22 mouse cellular contexts compared by ENCODE assay signal in the genomic region with DNA sequence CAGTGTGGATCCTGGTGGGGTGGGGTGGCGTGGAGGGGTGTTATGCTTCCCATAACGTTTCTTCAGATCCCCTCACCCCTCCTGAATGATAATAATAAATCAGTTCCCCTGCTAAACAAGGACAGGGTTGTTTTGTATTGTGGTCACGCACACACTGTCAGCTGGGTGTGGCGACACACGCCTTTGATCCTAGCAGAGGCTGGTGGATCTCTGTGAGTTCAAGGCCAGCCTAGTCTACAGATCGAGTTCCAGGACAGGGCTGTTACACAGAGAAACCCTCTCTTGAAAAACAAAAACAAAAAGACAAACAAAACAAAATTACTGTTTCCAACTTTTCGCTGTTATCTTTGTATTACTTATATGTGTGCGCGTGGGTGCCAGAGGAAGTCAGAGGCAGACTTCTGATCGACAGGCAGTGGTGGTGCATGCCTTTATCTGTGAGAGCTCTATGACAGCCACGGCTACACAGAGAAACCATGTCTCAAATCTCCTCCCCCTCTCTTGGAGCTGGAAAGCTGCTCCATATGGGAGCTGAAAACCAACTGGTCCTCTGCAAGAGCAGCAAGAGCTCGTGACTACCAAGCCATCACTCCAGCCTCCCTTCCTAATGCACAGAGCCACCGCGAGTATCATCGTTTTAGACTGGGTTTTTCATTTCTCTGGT. TPM values are rescaled to one million over a fixed set of nuclear protein-coding genes. Genes with fewer than 3 reads are reported as not detected.
DNase-seq lines count a peak whose midpoint lies in the region; ATAC-seq and TF ChIP-seq lines count a peak whose summit lies in the region.
"Had no signal": no experiment of that assay in that cellular context is flagged by ENCODE, and none has a peak within 500 bp of the region (broad histone marks: within the 10 kb centered on the region; RNA-seq: fewer than 3 reads in every experiment).

No protein-coding gene starts in this region.

- no peaks in the 10 kb centered on the region for H3K27me3 ChIP-seq in forebrain, postnatal 0 days (ENCODE audit: insufficient read depth, low read length)
- H3K27me3 ChIP-seq in forebrain, embryonic 12.5 days: no peaks in the 10 kb centered on the region
- H3K27me3 ChIP-seq in MEL (ENCODE audit: control insufficient read depth in 1 of 2, insufficient read depth in 2 of 2, low read length in 2 of 2): no peaks in the 10 kb centered on the region
- no peaks in the 10 kb centered on the region for H3K27me3 ChIP-seq in intestine, postnatal 0 days (replicated peaks; ENCODE audit: control insufficient read depth, insufficient read depth, low read length)
- H3K27me3 ChIP-seq: heart, embryonic 12.5 days; hindbrain, embryonic 13.5 days had no signal

- no peak for TF ChIP-seq CTCF in forebrain, postnatal 0 days (IDR thresholded peaks at IDR 0.05; ENCODE audit: low read depth)
- no peak for TF ChIP-seq CTCF in left cerebral cortex, adult 2 months (IDR thresholded peaks at IDR 0.05)
- no peak for TF ChIP-seq CTCF in MEL (IDR thresholded peaks at IDR 0.05 in 2 of 3, conservative IDR thresholded peaks at IDR 0.05 in 1 of 3; ENCODE audit: control insufficient read depth in 1 of 3, insufficient read depth in 1 of 3, low read depth in 2 of 3, low read length in 3 of 3, poor library complexity in 1 of 3, severe bottlenecking in 1 of 3)
- no peak for TF ChIP-seq CTCF in intestine, postnatal 0 days (IDR thresholded peaks at IDR 0.05; ENCODE audit: low read depth)

- DNase-seq in forebrain, postnatal 0 days: no peak
- DNase-seq in left cerebral cortex, adult 2 months (ENCODE audit: extremely low spot score in 1 of 2, low spot score in 2 of 2): peak in 1 of 2 experiments; percentile 48
- DNase-seq in left cerebral cortex, postnatal 4 days: no peak
- DNase-seq in MEL (ENCODE audit: low read depth, low spot score): peak; percentile 76
- DNase-seq in layer of hippocampus, adult 8-10 months (ENCODE audit: low spot score in 2 of 2): peak; percentile 67 to 72
- no peak for DNase-seq in thymus, postnatal 25 days
- DNase-seq: adrenal gland, postnatal 25 days; cerebellum, adult 18-20 months; cerebellum, postnatal 36 days; heart, postnatal 14 days; kidney, adult 8-10 months; kidney, postnatal 14 days; lung, adult 18-20 months; retina, postnatal 1 day; thymus, postnatal 36 days had no signal

- H3K9ac ChIP-seq in forebrain, postnatal 0 days: no peak overlapping the region
- H3K9ac ChIP-seq in forebrain, embryonic 12.5 days: no peak overlapping the region
- H3K9ac ChIP-seq in MEL (ENCODE audit: control insufficient read depth, low read depth, low read length, poor library complexity, severe bottlenecking): peak overlapping the region; percentile 15; the same call in 1 of the 2 replicates
- no peak overlapping the region for H3K9ac ChIP-seq in intestine, postnatal 0 days (ENCODE audit: low read depth, low read length)
- H3K9ac ChIP-seq: heart, embryonic 12.5 days; hindbrain, embryonic 13.5 days had no signal

- no peaks in the 10 kb centered on the region for H3K9me3 ChIP-seq in forebrain, postnatal 0 days (ENCODE audit: low read length)
- no peaks in the 10 kb centered on the region for H3K9me3 ChIP-seq in forebrain, embryonic 12.5 days
- no peaks in the 10 kb centered on the region for H3K9me3 ChIP-seq in MEL (replicated peaks; ENCODE audit: insufficient read depth, low read length)
- H3K9me3 ChIP-seq in intestine, postnatal 0 days (ENCODE audit: control insufficient read depth): no peaks in the 10 kb centered on the region
- H3K9me3 ChIP-seq: forebrain, embryonic 10.5 days; heart, embryonic 12.5 days; hindbrain, embryonic 13.5 days; limb, embryonic 10.5 days had no signal

- no peak for TF ChIP-seq RAD21 in MEL (IDR thresholded peaks at IDR 0.05; ENCODE audit: low read depth, low read length)

- peaks cover 7% of the 10 kb centered on the region; the same call in 1 of the 2 replicates for H3K4me1 ChIP-seq in forebrain, postnatal 0 days (ENCODE audit: insufficient read depth)
- 0 out of 2 replicates have a peak, but pooled peaks cover 6% of the 10 kb centered on the region for H3K4me1 ChIP-seq in forebrain, embryonic 12.5 days
- H3K4me1 ChIP-seq in MEL (ENCODE audit: control insufficient read depth in 1 of 2, insufficient read depth in 2 of 2, low read length in 2 of 2): peaks cover 11 to 49% of the 10 kb centered on the region in 2 experiments
- H3K4me1 ChIP-seq in intestine, postnatal 0 days (replicated peaks; ENCODE audit: control insufficient read depth, insufficient read depth, low read length): no peaks in the 10 kb centered on the region

- TF ChIP-seq EP300 in MEL (IDR thresholded peaks at IDR 0.05; ENCODE audit: low read depth in 1 of 2, low read length in 2 of 2): peak in 1 of 2 experiments; percentile 64; a peak in 3 of 4 replicates

- H3K79me2 ChIP-seq in MEL (ENCODE audit: control insufficient read depth, insufficient read depth, low read length, poor library complexity): peaks cover 21% of the 10 kb centered on the region; the same call in 1 of the 2 replicates

- intact Hi-C loops in left cerebral cortex, adult 2 months (cut with DNase I): no loop called here
- intact Hi-C loops in left cerebral cortex, postnatal 4 days (cut with DNase I): no loop called here

- peaks cover 43% of the 10 kb centered on the region for H3K36me3 ChIP-seq in forebrain, postnatal 0 days (ENCODE audit: insufficient read depth)
- peaks cover 42% of the 10 kb centered on the region for H3K36me3 ChIP-seq in forebrain, embryonic 12.5 days (replicated peaks)
- H3K36me3 ChIP-seq in MEL (ENCODE audit: control insufficient read depth in 1 of 2, insufficient read depth in 2 of 2, low read length in 2 of 2): peaks cover 6 to 48% of the 10 kb centered on the region in 2 experiments
- peaks cover 21% of the 10 kb centered on the region for H3K36me3 ChIP-seq in intestine, postnatal 0 days (ENCODE audit: control insufficient read depth, insufficient read depth)

- no peak for TF ChIP-seq POLR2A in MEL (IDR thresholded peaks at IDR 0.05; ENCODE audit: control insufficient read depth in 1 of 2, insufficient read depth in 1 of 2, low read depth in 1 of 2, low read length in 2 of 2, poor library complexity in 1 of 2)

- 82% methylated on average over 15 of the region's 15 CpGs for WGBS in forebrain, postnatal 0 days
- 86% methylated on average over 15 of the region's 15 CpGs for WGBS in forebrain, embryonic 12.5 days
- 81% methylated on average over 15 of the region's 15 CpGs for WGBS in intestine, postnatal 0 days

- H3K4me3 ChIP-seq in forebrain, postnatal 0 days (ENCODE audit: low read depth, low read length): no peak overlapping the region
- H3K4me3 ChIP-seq in forebrain, embryonic 12.5 days (replicated peaks): no peak overlapping the region
- H3K4me3 ChIP-seq in left cerebral cortex, adult 2 months: no peak overlapping the region
- no peak overlapping the region for H3K4me3 ChIP-seq in MEL (ENCODE audit: control insufficient read depth in 1 of 2, insufficient read depth in 1 of 2, low read depth in 2 of 2, low read length in 2 of 2)
- H3K4me3 ChIP-seq in intestine, postnatal 0 days (ENCODE audit: low read depth, low read length): no peak overlapping the region
- H3K4me3 ChIP-seq: forebrain, embryonic 10.5 days; heart, embryonic 12.5 days; hindbrain, embryonic 13.5 days; limb, embryonic 10.5 days had no signal

- peak; percentile 12; the same call in 1 of the 2 replicates for ATAC-seq in forebrain, postnatal 0 days
- ATAC-seq in forebrain, embryonic 12.5 days (ENCODE audit: low FRiP score): no peak
- no peak for ATAC-seq in intestine, postnatal 0 days
- ATAC-seq: inflammation-experienced regulatory T-cells, adult 6 months had no signal

- H3K27ac ChIP-seq in forebrain, postnatal 0 days (ENCODE audit: low read depth, low read length): no peak overlapping the region
- H3K27ac ChIP-seq in forebrain, embryonic 12.5 days: no peak overlapping the region
- H3K27ac ChIP-seq in left cerebral cortex, adult 2 months: peak overlapping the region; percentile 89
- peak overlapping the region; percentile 33 for H3K27ac ChIP-seq in MEL (ENCODE audit: control insufficient read depth, low read depth, low read length)
- H3K27ac ChIP-seq in intestine, postnatal 0 days (ENCODE audit: low read depth, low read length): no peak overlapping the region
- H3K27ac ChIP-seq: forebrain, embryonic 10.5 days; hindbrain, embryonic 13.5 days; limb, embryonic 10.5 days had no signal

- H3K4me2 ChIP-seq in forebrain, postnatal 0 days (ENCODE audit: low read depth): no peak overlapping the region
- no peak overlapping the region for H3K4me2 ChIP-seq in forebrain, embryonic 12.5 days
- no peak overlapping the region for H3K4me2 ChIP-seq in intestine, postnatal 0 days (replicated peaks; ENCODE audit: low read depth)
- H3K4me2 ChIP-seq: heart, embryonic 12.5 days; hindbrain, embryonic 13.5 days had no signal

RNA-seq across cellular contexts. Expression of gene Rmnd5b, which starts 5.9 kb away (rescaled TPM):
- 70.7 and 88.2 TPM in 2 replicates for total RNA-seq in forebrain, postnatal 0 days (2014; rRNA removed)
- polyA plus RNA-seq in forebrain, postnatal 0 days (2015; fragmentation: Nextera tagmentation; extraction: Ambion mirVana): 74.4 and 75.9 TPM in 2 replicates
- 43.4 and 44.7 TPM in 2 replicates for polyA plus RNA-seq in forebrain, embryonic 12.5 days (2016; fragmentation: Nextera tagmentation; extraction: Ambion mirVana)
- total RNA-seq in left cerebral cortex, adult 2 months (2021): 10 to 100 TPM; 56.1 to 61.9 TPM
- 10 to 100 TPM; 41.4 to 47.5 TPM for total RNA-seq in left cerebral cortex, postnatal 4 days (2021)
- 52.5 and 55.1 TPM in 2 replicates for total RNA-seq in MEL (2012; rRNA removed)
- 10 to 100 TPM in 1 of 2 experiments, not detected in 1; 63.0 TPM for polyA plus RNA-seq in MEL (2012; ENCODE audit: insufficient read depth in 1 of 2, insufficient read length in 2 of 2, low read depth in 1 of 2, low replicate concordance in 2 of 2, missing spikeins in 1 of 2)
- total RNA-seq in layer of hippocampus, adult 8-10 months (2022): 10 to 100 TPM; 52.4 to 58.6 (median 55.4) TPM
- 32.4 and 34.2 TPM in 2 replicates for polyA plus RNA-seq in intestine, postnatal 0 days (2015; fragmentation: Nextera tagmentation; extraction: Ambion mirVana)

RNA-seq across cellular contexts. Expression of gene Nhp2, which starts 10.2 kb away (rescaled TPM):
- total RNA-seq in forebrain, postnatal 0 days (2014; rRNA removed): 66.5 and 81.2 TPM in 2 replicates
- polyA plus RNA-seq in forebrain, postnatal 0 days (2015; fragmentation: Nextera tagmentation; extraction: Ambion mirVana): 118 and 155 TPM in 2 replicates
- polyA plus RNA-seq in forebrain, embryonic 12.5 days (2016; fragmentation: Nextera tagmentation; extraction: Ambion mirVana): 126 and 131 TPM in 2 replicates
- total RNA-seq in left cerebral cortex, adult 2 months (2021): 10 to 100 TPM; 45.0 to 46.2 TPM
- total RNA-seq in left cerebral cortex, postnatal 4 days (2021): 10 to 100 TPM; 60.2 to 60.4 TPM
- 588 and 649 TPM in 2 replicates for total RNA-seq in MEL (2012; rRNA removed)
- 1,000 to 10,000 TPM in 1 of 2 experiments, 100 to 1,000 TPM in 1; 739 to 6,489 TPM for polyA plus RNA-seq in MEL (2012; ENCODE audit: insufficient read depth in 1 of 2, insufficient read length in 2 of 2, low read depth in 1 of 2, low replicate concordance in 2 of 2, missing spikeins in 1 of 2)
- 10 to 100 TPM; 31.8 to 48.9 (median 42.3) TPM for total RNA-seq in layer of hippocampus, adult 8-10 months (2022)
- polyA plus RNA-seq in intestine, postnatal 0 days (2015; fragmentation: Nextera tagmentation; extraction: Ambion mirVana): 98.2 and 101 TPM in 2 replicates

RNA-seq across cellular contexts. Expression of gene N4bp3, which starts 20.9 kb away (rescaled TPM):
- 23.4 and 26.4 TPM in 2 replicates for total RNA-seq in forebrain, postnatal 0 days (2014; rRNA removed)
- polyA plus RNA-seq in forebrain, postnatal 0 days (2015; fragmentation: Nextera tagmentation; extraction: Ambion mirVana): 17.3 and 17.9 TPM in 2 replicates
- 9.5 and 10.5 TPM in 2 replicates for polyA plus RNA-seq in forebrain, embryonic 12.5 days (2016; fragmentation: Nextera tagmentation; extraction: Ambion mirVana)
- total RNA-seq in left cerebral cortex, adult 2 months (2021): 10 to 100 TPM; 10.4 to 14.3 TPM
- total RNA-seq in left cerebral cortex, postnatal 4 days (2021): 10 to 100 TPM; 15.1 to 16.0 TPM
- 6.9 and 7.1 TPM in 2 replicates for total RNA-seq in MEL (2012; rRNA removed)
- 10 to 100 TPM in 1 of 2 experiments, not detected in 1; 11.5 TPM for polyA plus RNA-seq in MEL (2012; ENCODE audit: insufficient read depth in 1 of 2, insufficient read length in 2 of 2, low read depth in 1 of 2, low replicate concordance in 2 of 2, missing spikeins in 1 of 2)
- total RNA-seq in layer of hippocampus, adult 8-10 months (2022): 10 to 100 TPM; 15.0 to 18.9 (median 15.7) TPM
- 8.5 and 8.8 TPM in 2 replicates for polyA plus RNA-seq in intestine, postnatal 0 days (2015; fragmentation: Nextera tagmentation; extraction: Ambion mirVana)

RNA-seq across cellular contexts. Expression of gene D930048N14Rik, which starts 21.0 kb away (rescaled TPM):
- total RNA-seq in forebrain, postnatal 0 days (2014; rRNA removed): 0.85 and 1.1 TPM in 2 replicates
- 0.39 and 0.46 TPM in 2 replicates for polyA plus RNA-seq in forebrain, postnatal 0 days (2015; fragmentation: Nextera tagmentation; extraction: Ambion mirVana)
- 0.66 and 0.91 TPM in 2 replicates for polyA plus RNA-seq in forebrain, embryonic 12.5 days (2016; fragmentation: Nextera tagmentation; extraction: Ambion mirVana)
- 1 to 10 TPM; 1.8 to 1.9 TPM for total RNA-seq in left cerebral cortex, adult 2 months (2021)
- total RNA-seq in left cerebral cortex, postnatal 4 days (2021): 1 to 10 TPM; 1.1 to 1.2 TPM
- total RNA-seq in MEL (2012; rRNA removed): 0.39 and 0.56 TPM in 2 replicates
- 1 to 10 TPM in 1 of 2 experiments, not detected in 1; 2.1 TPM for polyA plus RNA-seq in MEL (2012; ENCODE audit: insufficient read depth in 1 of 2, insufficient read length in 2 of 2, low read depth in 1 of 2, low replicate concordance in 2 of 2, missing spikeins in 1 of 2)
- 1 to 10 TPM; 1.3 to 2.5 (median 2.0) TPM for total RNA-seq in layer of hippocampus, adult 8-10 months (2022)
- polyA plus RNA-seq in intestine, postnatal 0 days (2015; fragmentation: Nextera tagmentation; extraction: Ambion mirVana): 1.1 and 1.3 TPM in 2 replicates

RNA-seq across cellular contexts. Expression of gene Hnrnpab, which starts 23.1 kb away (rescaled TPM):
- 324 and 364 TPM in 2 replicates for total RNA-seq in forebrain, postnatal 0 days (2014; rRNA removed)
- polyA plus RNA-seq in forebrain, postnatal 0 days (2015; fragmentation: Nextera tagmentation; extraction: Ambion mirVana): 350 and 374 TPM in 2 replicates
- polyA plus RNA-seq in forebrain, embryonic 12.5 days (2016; fragmentation: Nextera tagmentation; extraction: Ambion mirVana): 853 and 874 TPM in 2 replicates
- 100 to 1,000 TPM; 120 to 127 TPM for total RNA-seq in left cerebral cortex, adult 2 months (2021)
- 100 to 1,000 TPM; 339 to 358 TPM for total RNA-seq in left cerebral cortex, postnatal 4 days (2021)
- 894 and 908 TPM in 2 replicates for total RNA-seq in MEL (2012; rRNA removed)
- 1,000 to 10,000 TPM in 1 of 2 experiments, 100 to 1,000 TPM in 1; 184 to 1,104 TPM for polyA plus RNA-seq in MEL (2012; ENCODE audit: insufficient read depth in 1 of 2, insufficient read length in 2 of 2, low read depth in 1 of 2, low replicate concordance in 2 of 2, missing spikeins in 1 of 2)
- total RNA-seq in layer of hippocampus, adult 8-10 months (2022): 100 to 1,000 TPM; 123 to 152 (median 135) TPM
- 181 and 191 TPM in 2 replicates for polyA plus RNA-seq in intestine, postnatal 0 days (2015; fragmentation: Nextera tagmentation; extraction: Ambion mirVana)

Comparison
In these comparisons a context has a peak if more than half of its experiments do, and no peak if none do; other contexts are left out.
1. DNase-seq: peak in MEL (single experiment) and layer of hippocampus, adult 8-10 months (2 of 2); none in forebrain, postnatal 0 days (single experiment), left cerebral cortex, postnatal 4 days (single experiment) and thymus, postnatal 25 days (single experiment).
2. H3K27ac ChIP-seq: peak in left cerebral cortex, adult 2 months (single experiment) and MEL (single experiment); none in forebrain, postnatal 0 days (single experiment), forebrain, embryonic 12.5 days (single experiment) and intestine, postnatal 0 days (single experiment).